Mouse (Mus musculus) frontal cortex, adult 2 months (tissue): ENCODE measurements at regions not wholly inside any gene's neighbourhood (a gene's known extent, or its start where the extent isn't known, plus 50 kb on each side); places are given as distances from the start of the nearest gene placed in this dataset.

Experiments
- DNase-seq, 2 experiments: peaks; one replicate each; pipeline ENCODE4 v3.0.0; 2022; ENCODE audit warnings: low spot score in 1 of 2; ENCODE audit errors: extremely low spot score in 1 of 2

GRCm38 (mm10) chr11:55974224-55974875 lies 66.5 kb downstream of the Nmur2 start:
- peak; percentile 39 to 55 for DNase-seq

- DNase-seq = no peak
These were observed 74.2 kb downstream of the Nmur2 start for GRCm38 (mm10) chr11:55966580-55966979.

DNA sequence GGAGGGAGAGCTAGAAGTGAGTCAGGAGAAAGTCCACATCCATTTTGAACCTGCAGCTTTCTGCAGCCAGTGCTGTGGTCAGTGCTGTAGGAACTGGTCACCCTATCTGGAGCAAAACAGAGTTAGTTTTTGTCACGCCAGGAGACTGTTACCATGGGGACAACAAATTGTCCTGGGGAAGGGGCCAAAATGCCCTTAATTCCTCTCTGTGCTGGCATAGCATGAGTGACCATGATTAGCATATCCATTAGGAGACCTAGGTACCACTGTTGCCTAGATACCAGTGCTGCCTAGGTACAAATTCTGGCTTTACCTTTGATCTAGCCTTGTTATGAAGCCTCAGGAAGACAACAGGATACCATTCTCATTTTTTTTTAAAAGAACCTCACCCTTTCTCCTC lies 82.4 kb downstream of the Nmur2 start:
- DNase-seq = peak; percentile 21 to 45

GRCm38 (mm10) chr11:55957355-55957754 lies 83.5 kb downstream of the Nmur2 start:
- DNase-seq = no peak

DNA sequence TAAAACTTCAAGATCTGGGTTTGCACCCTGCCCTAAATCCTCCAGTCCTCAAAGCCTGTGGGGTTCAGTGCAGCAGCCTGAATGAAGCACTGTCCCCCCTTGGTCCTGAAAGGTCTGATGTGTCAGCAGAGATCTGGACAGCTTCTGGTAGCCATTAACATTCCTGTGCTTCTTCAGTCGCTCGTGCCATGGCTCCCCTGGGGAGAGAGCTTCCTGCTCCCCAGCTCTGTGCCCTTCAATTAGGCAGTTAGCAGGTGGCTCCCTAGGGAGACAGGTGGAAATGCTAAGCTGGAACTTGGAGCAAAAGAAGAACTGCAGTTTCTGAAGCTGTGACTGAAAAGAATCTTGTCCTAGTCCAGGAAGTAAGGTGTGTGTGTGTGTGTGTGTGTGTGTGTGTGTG lies 87.1 kb downstream of the Nmur2 start:
- DNase-seq = no peak

DNA sequence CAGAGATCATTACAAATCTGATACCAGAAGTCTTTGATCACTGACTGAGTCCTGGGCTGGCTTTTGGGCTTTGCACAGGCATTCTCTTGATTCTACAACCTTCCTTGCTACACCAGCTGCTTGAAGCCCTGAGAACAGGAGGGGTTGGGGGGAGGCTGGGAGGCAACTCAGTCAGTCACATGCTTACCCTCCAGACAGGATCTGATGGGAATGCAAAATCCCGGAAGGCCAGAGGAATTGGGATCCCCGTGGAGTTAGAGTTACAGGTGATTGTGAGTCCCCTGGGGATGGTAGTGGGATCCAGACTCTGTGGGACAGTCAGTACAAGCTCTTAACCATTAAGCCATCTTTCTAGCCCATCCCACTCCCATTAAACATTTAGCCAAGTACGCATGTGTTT lies 91.2 kb downstream of the Nmur2 start:
- DNase-seq = no peak

DNA sequence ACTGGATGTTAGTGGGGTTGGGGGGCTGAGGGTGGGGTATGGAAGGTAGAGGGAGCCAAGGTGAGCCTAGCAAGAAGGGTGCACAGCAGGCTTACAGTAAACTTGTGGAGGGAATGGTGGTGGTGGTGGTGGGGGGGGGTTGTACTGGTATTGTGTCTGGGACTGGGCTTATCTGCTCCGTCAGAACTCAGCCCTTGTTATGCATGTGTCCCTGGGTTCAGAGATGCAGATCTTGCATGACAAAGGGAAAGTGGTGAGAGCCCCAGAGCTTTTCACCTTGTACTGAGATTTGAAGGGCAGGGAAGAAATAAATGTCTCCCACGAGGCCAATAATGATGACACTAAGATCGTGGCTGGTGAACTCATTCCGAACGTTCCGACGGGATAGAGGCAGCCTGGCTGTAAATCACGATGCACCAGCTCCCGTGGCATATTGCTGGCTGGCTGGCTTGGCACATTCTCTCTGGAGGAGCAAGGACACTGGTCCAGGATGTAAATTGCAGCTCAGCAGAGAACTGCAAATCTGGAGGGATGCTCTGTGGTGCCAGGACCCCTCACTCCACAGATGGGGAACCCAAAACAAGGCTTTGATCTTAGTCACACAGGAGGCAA lies 94.1 kb downstream of the Nmur2 start:
- DNase-seq = no peak

- DNase-seq = no peak
These were observed 94.8 kb downstream of the Nmur2 start for GRCm38 (mm10) chr11:55946028-55946427.

DNA sequence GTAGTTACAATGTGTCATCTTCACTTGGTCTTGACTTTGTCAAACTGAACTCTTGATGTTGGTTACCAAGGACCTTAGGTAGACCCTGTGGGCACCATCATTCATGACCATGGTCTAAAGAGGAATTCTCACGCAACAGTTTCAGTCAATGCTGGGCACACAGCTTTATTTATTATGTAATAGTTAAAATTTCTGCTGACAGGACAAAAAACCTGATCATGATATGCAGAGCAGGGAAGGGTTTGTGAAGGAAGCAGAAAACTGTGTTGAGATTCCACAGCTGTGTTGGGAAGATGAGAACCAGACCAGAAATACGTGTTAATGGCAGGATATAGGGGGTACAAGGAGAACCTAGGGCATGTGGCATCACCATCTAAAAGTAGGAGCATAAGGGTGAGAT lies 100.8 kb downstream of the Nmur2 start:
- DNase-seq = no peak

GRCm38 (mm10) chr11:55926366-55926765 lies 114.4 kb downstream of the Nmur2 start:
- DNase-seq = peak in 1 of 2 experiments; percentile 21

- DNase-seq = no peak
These were observed 121.7 kb downstream of the Nmur2 start for GRCm38 (mm10) chr11:55919066-55919465.

GRCm38 (mm10) chr11:55918411-55918810 lies 122.4 kb downstream of the Nmur2 start:
- DNase-seq = no peak

- DNase-seq = no peak
These were observed 143.3 kb downstream of the Nmur2 start for GRCm38 (mm10) chr11:55897506-55897905.

DNA sequence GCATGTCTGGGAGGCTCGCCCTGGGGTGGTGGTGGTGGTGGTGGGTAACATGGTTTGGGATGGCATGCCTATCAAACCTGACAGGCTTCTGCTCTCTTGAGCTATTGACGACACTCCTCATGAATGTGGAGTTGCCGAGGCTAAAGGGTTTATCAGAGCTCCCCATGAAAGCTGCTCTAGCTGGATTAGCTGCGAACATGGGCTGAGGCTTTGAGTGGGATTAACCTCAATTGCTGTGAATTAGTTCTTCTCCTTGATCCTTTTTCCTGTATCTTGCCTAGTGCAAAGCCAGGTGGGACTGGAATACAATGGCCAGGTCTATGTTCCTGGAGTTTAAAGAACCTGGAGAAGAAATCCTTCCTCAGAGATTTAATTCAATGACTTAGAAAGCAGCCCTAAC lies 150.6 kb downstream of the Nmur2 start:
- DNase-seq = no peak

DNA sequence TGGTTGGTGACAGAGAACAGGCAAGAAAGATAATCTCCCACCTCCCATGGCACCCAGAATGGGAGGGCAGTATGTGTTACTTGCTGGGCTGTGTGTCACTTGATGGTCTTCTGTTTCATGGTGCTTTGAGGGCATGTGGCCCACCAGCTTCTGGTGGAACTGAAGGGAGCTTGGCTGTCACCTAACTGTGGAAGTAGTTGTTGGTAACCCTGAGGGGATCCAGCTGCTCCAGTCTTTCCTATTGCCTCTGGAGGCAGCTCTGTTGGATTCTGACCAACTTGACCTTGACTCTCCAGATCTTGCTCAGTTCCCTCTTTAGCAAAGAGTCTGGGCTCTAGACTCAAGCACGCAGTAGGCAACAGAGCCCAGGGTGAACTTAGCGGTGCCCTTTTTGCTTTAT lies 162.2 kb downstream of the Nmur2 start:
- no peak for DNase-seq

GRCm38 (mm10) chr11:55867141-55867540 lies 173.7 kb downstream of the Nmur2 start:
- no peak for DNase-seq

DNA sequence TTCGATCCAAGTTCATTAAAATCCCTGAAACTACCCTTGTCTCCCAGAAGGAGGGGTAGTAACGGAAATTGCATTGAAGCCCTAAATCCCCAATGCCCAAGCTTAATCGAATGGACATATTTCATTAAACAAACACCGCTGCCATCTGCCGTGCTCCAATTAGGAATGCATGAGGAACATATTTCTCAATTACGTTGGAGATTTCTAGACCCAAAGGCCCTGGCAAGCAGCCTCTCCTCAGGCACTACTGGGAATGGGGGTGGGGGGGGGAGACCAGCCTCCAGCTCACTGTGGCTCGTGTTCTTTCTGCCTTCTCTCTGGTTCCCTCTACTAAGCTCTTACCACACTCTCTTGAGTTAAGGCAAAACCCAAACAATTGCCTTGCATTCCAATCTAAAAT lies 181.6 kb downstream of the Nmur2 start:
- no peak for DNase-seq

- DNase-seq = no peak
These were observed 212.5 kb upstream of the Glra1 start for GRCm38 (mm10) chr11:55820479-55820878.

GRCm38 (mm10) chr11:55816566-55816965 lies 208.6 kb upstream of the Glra1 start:
- DNase-seq = no peak

- DNase-seq = no peak
These were observed 202.7 kb upstream of the Glra1 start for GRCm38 (mm10) chr11:55810685-55811084.

- DNase-seq = peak in 1 of 2 experiments; percentile 13
These were observed 183.3 kb upstream of the Glra1 start for GRCm38 (mm10) chr11:55791195-55791865.

DNA sequence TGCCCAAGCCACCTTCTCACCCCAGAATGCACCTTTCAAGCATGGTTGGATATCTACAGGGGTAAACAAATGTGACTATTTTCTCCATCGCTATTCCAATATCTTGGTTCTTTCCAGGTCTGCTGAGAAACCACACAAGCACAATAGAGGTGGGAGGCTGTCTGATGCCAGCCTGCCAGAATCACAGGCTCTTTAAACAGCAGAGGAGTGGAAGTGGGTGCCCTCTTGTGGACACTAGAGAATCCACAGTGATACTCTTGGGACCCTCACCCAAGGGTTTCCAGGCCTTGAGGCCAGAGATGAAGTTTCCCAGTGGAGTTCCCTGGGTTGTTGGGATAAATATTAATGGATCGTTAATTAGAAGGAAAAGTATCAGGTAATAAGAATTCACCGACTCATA lies 181.6 kb upstream of the Glra1 start:
- DNase-seq = peak in 1 of 2 experiments; percentile 36
